Mouse (Mus musculus): ENCODE data around the gene Arid1b. TPM values are rescaled to one million over a fixed set of nuclear protein-coding genes. Genes with fewer than 3 reads are reported as not detected.

Gene Arid1b
- total and polyA plus RNA-seq, 3 experiments = 11.8 to 27.8 (median 26.8) TPM

DNA sequence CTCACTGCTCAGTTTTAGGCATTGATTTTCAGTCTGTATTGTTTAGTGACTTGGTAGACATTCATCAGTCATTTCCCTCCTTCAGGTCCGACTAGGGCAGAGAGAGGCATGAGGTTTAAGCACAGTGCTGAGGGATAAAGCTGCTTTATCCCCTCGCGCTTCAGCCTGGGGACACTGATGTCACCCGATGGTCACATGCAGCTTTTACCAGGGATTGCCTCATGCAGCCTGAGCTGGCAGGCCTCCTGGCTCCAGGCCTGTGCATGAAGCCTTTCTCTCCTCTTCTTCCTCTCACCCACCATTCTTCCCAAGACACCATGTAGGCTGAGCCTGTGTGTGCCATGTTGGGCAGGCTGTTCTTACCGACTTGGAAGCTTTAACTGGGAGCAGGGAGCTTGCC is 84.4 kb downstream of the Arid1b start:
- no peaks in the 10 kb centered on the region for H3K27me3 ChIP-seq (ENCODE audit: control insufficient read depth, insufficient read depth, low read length)
- H3K4me3 ChIP-seq = no peak overlapping the region
- no peaks in the 10 kb centered on the region for H3K36me3 ChIP-seq (ENCODE audit: control insufficient read depth, insufficient read depth, low read length)
- WGBS = 48% methylated on average over 5 of the region's 5 CpGs
- no peak overlapping the region for H3K9ac ChIP-seq (ENCODE audit: low read depth, low read length)
- peaks cover 18% of the 10 kb centered on the region for H3K79me2 ChIP-seq (replicated peaks; ENCODE audit: control insufficient read depth, insufficient read depth, low read length)
- TF ChIP-seq EP300 (IDR thresholded peaks at IDR 0.05; ENCODE audit: insufficient read depth, low read depth, low read length) (no peak), POLR2A (IDR thresholded peaks at IDR 0.05; ENCODE audit: insufficient read depth, low read depth, low read length) (no peak), CTCF (IDR thresholded peaks at IDR 0.05) (no peak)
- peaks cover 30% of the 10 kb centered on the region for H3K4me1 ChIP-seq (ENCODE audit: control insufficient read depth, insufficient read depth, low read length)
- DNase-seq = no peak
- intact Hi-C loops (cut with DNase I) = no loop called here
- H3K27ac ChIP-seq = no peak overlapping the region

DNA sequence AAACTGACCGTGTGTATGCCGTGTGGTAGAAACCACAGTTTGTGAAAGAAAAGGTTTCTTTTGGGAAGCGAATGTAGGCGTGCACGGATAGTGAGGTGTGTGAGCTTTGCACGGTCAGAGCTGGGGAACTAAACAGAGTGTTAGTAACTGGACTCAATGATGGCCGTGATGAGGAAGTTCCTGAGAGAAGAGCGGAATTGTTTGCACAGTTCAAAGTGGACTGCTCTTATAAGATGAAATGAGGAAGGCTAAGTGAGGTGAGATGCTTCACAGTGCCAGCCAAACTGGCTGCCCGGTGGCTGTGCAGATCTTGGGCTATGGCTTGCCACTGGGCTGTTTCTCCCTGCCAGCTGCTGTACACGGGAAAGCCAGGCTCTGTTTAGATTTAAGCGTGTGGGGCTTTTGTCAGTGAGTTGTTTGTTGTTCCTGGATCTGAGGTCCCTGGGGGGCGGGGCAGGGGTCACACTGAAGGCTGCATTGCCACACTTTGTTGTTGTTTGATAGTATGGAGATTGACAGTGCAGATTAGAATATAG is 86.8 kb downstream of the Arid1b start:
- no peak for DNase-seq
- 59% methylated on average over 12 of the region's 12 CpGs for WGBS
- Histone ChIP-seq H3K4me1 (ENCODE audit: control insufficient read depth, insufficient read depth, low read length) (peaks cover 29% of the 10 kb centered on the region), H3K4me3 (no peak overlapping the region), H3K36me3 (ENCODE audit: control insufficient read depth, insufficient read depth, low read length) (no peaks in the 10 kb centered on the region), H3K27me3 (ENCODE audit: control insufficient read depth, insufficient read depth, low read length) (no peaks in the 10 kb centered on the region), H3K9ac (ENCODE audit: low read depth, low read length) (no peak overlapping the region), H3K27ac (no peak overlapping the region), H3K79me2 (replicated peaks; ENCODE audit: control insufficient read depth, insufficient read depth, low read length) (peaks cover 17% of the 10 kb centered on the region)
- intact Hi-C loops (cut with DNase I) = no loop called here
- TF ChIP-seq EP300 (IDR thresholded peaks at IDR 0.05; ENCODE audit: insufficient read depth, low read depth, low read length) (no peak), CTCF (IDR thresholded peaks at IDR 0.05) (no peak), POLR2A (IDR thresholded peaks at IDR 0.05; ENCODE audit: insufficient read depth, low read depth, low read length) (no peak)

DNA sequence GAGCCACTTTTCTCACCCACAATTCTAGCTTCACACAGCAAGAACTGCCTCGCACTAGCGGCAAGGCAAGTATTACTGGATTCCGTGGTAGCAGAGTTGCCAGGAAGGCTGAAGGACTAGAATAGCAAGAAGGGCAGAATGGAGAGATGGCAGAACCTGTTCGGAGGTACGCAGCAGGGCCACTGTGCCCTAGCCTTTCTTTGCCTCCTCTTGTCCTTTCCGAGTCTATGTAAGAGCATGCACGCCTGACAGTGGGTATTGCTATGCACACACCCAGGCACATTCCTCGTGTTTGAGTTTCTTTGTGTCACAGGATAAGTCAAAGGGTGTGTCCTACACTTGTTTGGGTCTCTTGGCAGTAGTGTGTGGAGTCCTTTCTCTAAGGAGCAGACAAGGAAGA is 88.1 kb downstream of the Arid1b start:
- Histone ChIP-seq H3K27me3 (ENCODE audit: control insufficient read depth, insufficient read depth, low read length) (no peaks in the 10 kb centered on the region), H3K9ac (ENCODE audit: low read depth, low read length) (no peak overlapping the region), H3K4me3 (no peak overlapping the region), H3K79me2 (replicated peaks; ENCODE audit: control insufficient read depth, insufficient read depth, low read length) (peaks cover 17% of the 10 kb centered on the region), H3K4me1 (ENCODE audit: control insufficient read depth, insufficient read depth, low read length) (peaks cover 31% of the 10 kb centered on the region), H3K36me3 (ENCODE audit: control insufficient read depth, insufficient read depth, low read length) (no peaks in the 10 kb centered on the region), H3K27ac (no peak overlapping the region)
- DNase-seq = no peak
- intact Hi-C loops (cut with DNase I) = no loop called here
- 46% methylated on average over 8 of the region's 8 CpGs for WGBS
- TF ChIP-seq CTCF (IDR thresholded peaks at IDR 0.05) (no peak), POLR2A (IDR thresholded peaks at IDR 0.05; ENCODE audit: insufficient read depth, low read depth, low read length) (no peak), EP300 (IDR thresholded peaks at IDR 0.05; ENCODE audit: insufficient read depth, low read depth, low read length) (no peak)

DNA sequence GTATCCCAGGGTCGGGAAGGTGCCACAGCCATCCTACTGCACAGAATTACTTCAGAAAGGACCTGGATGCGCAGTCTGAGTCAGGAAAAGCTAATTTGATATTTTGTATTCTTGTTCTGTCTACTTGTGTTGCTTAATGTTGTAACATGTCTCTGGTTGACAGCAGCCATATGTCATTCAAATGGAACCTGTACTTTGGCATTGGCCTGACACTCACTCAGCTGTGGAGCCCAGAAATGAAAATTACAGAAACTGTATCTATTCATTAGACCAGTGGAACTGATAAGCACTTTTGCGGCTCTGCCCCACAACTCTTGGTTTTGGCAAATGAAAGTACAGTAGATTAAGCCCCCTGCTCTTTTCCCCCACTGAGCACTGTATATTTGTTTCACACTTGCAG is 89.4 kb downstream of the Arid1b start:
- no peak for DNase-seq
- H3K9ac ChIP-seq (ENCODE audit: low read depth, low read length) = no peak overlapping the region
- H3K36me3 ChIP-seq (ENCODE audit: control insufficient read depth, insufficient read depth, low read length) = no peaks in the 10 kb centered on the region
- no peak overlapping the region for H3K4me3 ChIP-seq
- no peaks in the 10 kb centered on the region for H3K27me3 ChIP-seq (ENCODE audit: control insufficient read depth, insufficient read depth, low read length)
- intact Hi-C loops (cut with DNase I) = no loop called here
- TF ChIP-seq EP300 (IDR thresholded peaks at IDR 0.05; ENCODE audit: insufficient read depth, low read depth, low read length) (no peak), POLR2A (IDR thresholded peaks at IDR 0.05; ENCODE audit: insufficient read depth, low read depth, low read length) (no peak), CTCF (IDR thresholded peaks at IDR 0.05) (no peak)
- peaks cover 31% of the 10 kb centered on the region for H3K4me1 ChIP-seq (ENCODE audit: control insufficient read depth, insufficient read depth, low read length)
- peaks cover 16% of the 10 kb centered on the region for H3K79me2 ChIP-seq (replicated peaks; ENCODE audit: control insufficient read depth, insufficient read depth, low read length)
- 83% methylated on average over 3 of the region's 3 CpGs for WGBS
- no peak overlapping the region for H3K27ac ChIP-seq

DNA sequence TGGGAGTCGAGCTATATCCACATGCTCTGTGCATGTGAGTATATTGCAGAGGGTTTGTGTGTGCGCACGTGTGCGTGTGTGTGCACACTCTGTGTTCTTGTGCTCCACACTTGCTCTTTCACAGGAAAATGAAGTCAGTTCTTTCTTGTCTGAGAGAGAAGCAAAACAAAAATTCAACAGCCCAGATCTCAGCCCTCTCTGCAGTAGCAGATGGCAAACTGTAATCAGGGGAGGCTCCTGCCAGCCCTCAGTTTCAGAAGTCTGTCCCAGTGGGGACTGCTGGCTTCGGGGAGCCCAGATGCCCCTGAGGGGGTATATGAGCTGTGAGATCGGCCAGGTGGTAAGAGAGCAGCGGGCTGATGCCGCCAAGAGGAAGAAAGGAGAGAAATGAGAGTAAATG is 90.0 kb downstream of the Arid1b start:
- Histone ChIP-seq H3K27me3 (ENCODE audit: control insufficient read depth, insufficient read depth, low read length) (no peaks in the 10 kb centered on the region), H3K27ac (no peak overlapping the region), H3K79me2 (replicated peaks; ENCODE audit: control insufficient read depth, insufficient read depth, low read length) (peaks cover 13% of the 10 kb centered on the region), H3K4me3 (no peak overlapping the region), H3K9ac (ENCODE audit: low read depth, low read length) (no peak overlapping the region), H3K36me3 (ENCODE audit: control insufficient read depth, insufficient read depth, low read length) (no peaks in the 10 kb centered on the region), H3K4me1 (ENCODE audit: control insufficient read depth, insufficient read depth, low read length) (peaks cover 28% of the 10 kb centered on the region)
- no peak for TF ChIP-seq CTCF (IDR thresholded peaks at IDR 0.05)
- TF ChIP-seq POLR2A (IDR thresholded peaks at IDR 0.05; ENCODE audit: insufficient read depth, low read depth, low read length) = no peak
- TF ChIP-seq EP300 (IDR thresholded peaks at IDR 0.05; ENCODE audit: insufficient read depth, low read depth, low read length) = no peak
- intact Hi-C loops (cut with DNase I) = no loop called here
- no peak for DNase-seq
- 74% methylated on average over 8 of the region's 8 CpGs for WGBS

DNA sequence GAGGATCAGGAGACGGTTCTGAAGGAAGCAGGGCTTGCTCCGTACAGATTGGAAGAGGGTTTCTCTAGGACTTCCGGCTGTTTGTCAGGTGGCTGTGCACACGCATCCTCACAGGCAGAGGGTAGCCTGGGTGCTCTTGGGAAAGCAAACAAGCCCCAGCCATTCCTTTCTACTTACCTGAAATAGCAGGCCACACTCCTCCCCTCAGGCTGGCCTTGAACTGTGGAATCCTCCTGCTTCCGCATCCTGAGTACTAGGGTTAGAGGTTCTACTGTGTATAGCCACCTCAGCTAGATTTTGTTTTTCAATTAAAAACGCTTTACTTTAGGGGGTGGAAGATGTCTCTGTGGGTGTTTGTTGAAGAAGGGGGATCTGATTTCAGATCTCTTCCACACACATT is 90.9 kb downstream of the Arid1b start:
- Histone ChIP-seq H3K27ac (no peak overlapping the region), H3K4me3 (no peak overlapping the region), H3K27me3 (ENCODE audit: control insufficient read depth, insufficient read depth, low read length) (no peaks in the 10 kb centered on the region), H3K36me3 (ENCODE audit: control insufficient read depth, insufficient read depth, low read length) (no peaks in the 10 kb centered on the region), H3K4me1 (ENCODE audit: control insufficient read depth, insufficient read depth, low read length) (peaks cover 29% of the 10 kb centered on the region), H3K79me2 (replicated peaks; ENCODE audit: control insufficient read depth, insufficient read depth, low read length) (peaks cover 14% of the 10 kb centered on the region), H3K9ac (ENCODE audit: low read depth, low read length) (no peak overlapping the region)
- 77% methylated on average over 6 of the region's 6 CpGs for WGBS
- TF ChIP-seq POLR2A (IDR thresholded peaks at IDR 0.05; ENCODE audit: insufficient read depth, low read depth, low read length) (no peak), CTCF (IDR thresholded peaks at IDR 0.05) (no peak), EP300 (IDR thresholded peaks at IDR 0.05; ENCODE audit: insufficient read depth, low read depth, low read length) (no peak)
- intact Hi-C loops (cut with DNase I) = no loop called here
- DNase-seq = no peak

All from heart, adult 2 months (tissue).